Mouse (Mus musculus) limb, embryonic 15.5 days (tissue): ENCODE measurements around the gene Bloc1s3. TPM values are rescaled to one million over a fixed set of nuclear protein-coding genes. Genes with fewer than 3 reads are reported as not detected.
"Not testable (repeated sequence)": the region's sequence is repeated elsewhere in the genome, so short reads cannot be mapped to it uniquely, and the experiment has no call there.

Experiments
- ATAC-seq: fragments of 200-750 bp; cut with Nextera tagmentation; 2 replicates; pipeline ENCODE4 v1.8.0; 2017; ENCODE audit warnings: low read depth, moderate TSS enrichment; ENCODE audit not compliant: insufficient number of reproducible peaks, low FRiP score, low TSS enrichment
- H3K27ac ChIP-seq: fragments of 300-500 bp; sonication (generic); 2 replicates; pipeline ENCODE4 v1.5.1; 2015; ENCODE audit warnings: moderate library complexity, mild to moderate bottlenecking, inconsistent platforms
- H3K27me3 ChIP-seq: fragments of 300-500 bp; sonication (generic); 2 replicates; pipeline ENCODE4 v1.6.1; 2015; ENCODE audit warnings: inconsistent platforms
- H3K36me3 ChIP-seq: fragments of 300-500 bp; sonication (generic); 2 replicates; pipeline ENCODE4 v1.6.1; 2015; ENCODE audit warnings: inconsistent platforms
- H3K4me1 ChIP-seq: fragments of 300-500 bp; sonication (generic); 2 replicates; pipeline ENCODE4 v1.6.1; 2015; ENCODE audit warnings: inconsistent platforms
- H3K4me2 ChIP-seq: fragments of 300-500 bp; sonication (generic); 2 replicates; pipeline ENCODE4 v1.6.1; 2015; ENCODE audit warnings: mild to moderate bottlenecking, inconsistent platforms
- H3K4me3 ChIP-seq: fragments of 300-500 bp; sonication (generic); 2 replicates; pipeline ENCODE4 v1.5.1; 2015; ENCODE audit warnings: mild to moderate bottlenecking, inconsistent platforms
- H3K9ac ChIP-seq: fragments of 300-500 bp; sonication (generic); 2 replicates; pipeline ENCODE4 v1.6.1; 2015; ENCODE audit warnings: inconsistent platforms
- H3K9me3 ChIP-seq: fragments of 300-500 bp; sonication (generic); 2 replicates; pipeline ENCODE4 v1.6.1; 2016; ENCODE audit warnings: inconsistent platforms
- WGBS: fragments of 180-500 bp; shearing (Covaris S2); methylation state at CpG from one replicate; pipeline ENCODE4 v1.1.7; 2015; 5-methylcytosine and 5-hydroxymethylcytosine counted together
- polyA plus RNA-seq: library from polyadenylated mRNA; unstranded; fragments of >200 nt; fragmentation: Nextera tagmentation; extraction: Ambion mirVana; gene quantifications from 2 replicates; pipeline ENCODE4 v1.2.1, GENCODE M21; 2015

Gene Bloc1s3
- polyA plus RNA-seq, 1 experiment from 2014 or later, result 2.0 TPM

- not testable (repeated sequence) for H3K9me3 ChIP-seq, H3K27ac ChIP-seq, H3K9ac ChIP-seq, ATAC-seq, H3K4me2 ChIP-seq, H3K27me3 ChIP-seq, H3K36me3 ChIP-seq, H3K4me3 ChIP-seq
- H3K4me1 ChIP-seq, result peaks cover 23% of the 10 kb centered on the region
- 81% methylated on average over 7 of the region's 7 CpGs for WGBS
These were observed 3.8 kb upstream of the Bloc1s3 start for GRCm38 (mm10) chr7:19511934-19512333.

GRCm38 (mm10) chr7:19509786-19510185 is 1.6 kb upstream of the Bloc1s3 start:
- H3K9me3 ChIP-seq, result no peaks in the 10 kb centered on the region
- H3K4me2 ChIP-seq, result peak overlapping the region; percentile 64; the same call in 1 of the 2 replicates
- H3K27ac ChIP-seq, result no peak overlapping the region
- 90% methylated on average over 7 of the region's 7 CpGs for WGBS
- H3K4me3 ChIP-seq, result peak overlapping the region; percentile 58; the same call in 1 of the 2 replicates
- no peak overlapping the region for H3K9ac ChIP-seq
- H3K36me3 ChIP-seq, result no peaks in the 10 kb centered on the region
- H3K27me3 ChIP-seq, result no peaks in the 10 kb centered on the region
- peaks cover 28% of the 10 kb centered on the region for H3K4me1 ChIP-seq
- no peak for ATAC-seq

GRCm38 (mm10) chr7:19508924-19509568 is 879 bp upstream of the Bloc1s3 start:
- Histone ChIP-seq H3K4me3 (peak overlapping the region; percentile 58), H3K4me1 (peaks cover 26% of the 10 kb centered on the region), H3K27me3 (no peaks in the 10 kb centered on the region), H3K9ac (peak overlapping the region; percentile 60), H3K36me3 (no peaks in the 10 kb centered on the region), H3K4me2 (peak overlapping the region; percentile 64), H3K27ac (no peak overlapping the region), H3K9me3 (no peaks in the 10 kb centered on the region)
- ATAC-seq, result no peak; the same call in 1 of the 2 replicates
- 6% methylated on average over 15 of the region's 15 CpGs for WGBS

GRCm38 (mm10) chr7:19507612-19507981 is 570 bp downstream of the Bloc1s3 start:
- Histone ChIP-seq H3K9ac (peak overlapping the region; percentile 56; the same call in 1 of the 2 replicates), H3K36me3 (no peaks in the 10 kb centered on the region), H3K9me3 (no peaks in the 10 kb centered on the region), H3K4me2 (peak overlapping the region; percentile 89), H3K4me1 (peaks cover 26% of the 10 kb centered on the region), H3K27me3 (no peaks in the 10 kb centered on the region), H3K4me3 (peak overlapping the region; percentile 58), H3K27ac (0 out of 2 replicates have a peak overlapping the region, but pooled peaks have one; percentile 78)
- WGBS, result 2% methylated on average over 18 of the region's 18 CpGs
- ATAC-seq, result no peak

- H3K9me3 ChIP-seq, result no peaks in the 10 kb centered on the region
- H3K4me3 ChIP-seq, result peak overlapping the region; percentile 58
- no peak for ATAC-seq
- H3K9ac ChIP-seq, result peak overlapping the region; percentile 54
- H3K36me3 ChIP-seq, result no peaks in the 10 kb centered on the region
- no peaks in the 10 kb centered on the region for H3K27me3 ChIP-seq
- WGBS, result under 1% methylated on average over 70 of the region's 71 CpGs
- no peak overlapping the region for H3K27ac ChIP-seq
- peak overlapping the region; percentile 89 for H3K4me2 ChIP-seq
- H3K4me1 ChIP-seq, result peaks cover 26% of the 10 kb centered on the region
These were observed 1.1 kb downstream of the Bloc1s3 start for GRCm38 (mm10) chr7:19506969-19507611.

GRCm38 (mm10) chr7:19506326-19506725 is 1.8 kb downstream of the Bloc1s3 start:
- WGBS, result 33% methylated on average over 6 of the region's 6 CpGs
- H3K4me2 ChIP-seq, result peak overlapping the region; percentile 89; the same call in 1 of the 2 replicates
- H3K27me3 ChIP-seq, result no peaks in the 10 kb centered on the region
- no peaks in the 10 kb centered on the region for H3K36me3 ChIP-seq
- H3K27ac ChIP-seq, result no peak overlapping the region
- H3K4me3 ChIP-seq, result peak overlapping the region; percentile 58
- H3K4me1 ChIP-seq, result peaks cover 26% of the 10 kb centered on the region
- no peak for ATAC-seq
- no peaks in the 10 kb centered on the region for H3K9me3 ChIP-seq
- no peak overlapping the region for H3K9ac ChIP-seq

GRCm38 (mm10) chr7:19503481-19504068 is 4.6 kb downstream of the Bloc1s3 start:
- ATAC-seq, result no peak
- Histone ChIP-seq H3K4me2 (no peak overlapping the region), H3K9me3 (no peaks in the 10 kb centered on the region), H3K4me3 (no peak overlapping the region), H3K9ac (no peak overlapping the region), H3K4me1 (peaks cover 20% of the 10 kb centered on the region), H3K27me3 (no peaks in the 10 kb centered on the region), H3K27ac (no peak overlapping the region), H3K36me3 (no peaks in the 10 kb centered on the region)
- 31% methylated on average over 5 of the region's 5 CpGs for WGBS

GRCm38 (mm10) chr7:19501658-19502057 is 6.5 kb downstream of the Bloc1s3 start:
- Histone ChIP-seq H3K9me3 (no peaks in the 10 kb centered on the region), H3K4me3 (no peak overlapping the region), H3K27me3 (no peaks in the 10 kb centered on the region), H3K36me3 (no peaks in the 10 kb centered on the region), H3K27ac (no peak overlapping the region), H3K4me2 (no peak overlapping the region), H3K4me1 (peaks cover 8% of the 10 kb centered on the region), H3K9ac (no peak overlapping the region)
- no peak for ATAC-seq
- 76% methylated on average over 4 of the region's 4 CpGs for WGBS

- 70% methylated on average over 12 of the region's 12 CpGs for WGBS
- Histone ChIP-seq H3K4me1 (peaks cover 11% of the 10 kb centered on the region; the same call in 1 of the 2 replicates), H3K4me2 (no peak overlapping the region), H3K27ac (no peak overlapping the region), H3K27me3 (no peaks in the 10 kb centered on the region), H3K4me3 (no peak overlapping the region), H3K9me3 (no peaks in the 10 kb centered on the region), H3K9ac (no peak overlapping the region), H3K36me3 (no peaks in the 10 kb centered on the region)
- ATAC-seq, result no peak
These were observed 7.5 kb downstream of the Bloc1s3 start for GRCm38 (mm10) chr7:19500420-19501363.

GRCm38 (mm10) chr7:19498326-19498725 is 9.8 kb downstream of the Bloc1s3 start:
- Histone ChIP-seq H3K9ac (no peak overlapping the region), H3K36me3 (no peaks in the 10 kb centered on the region), H3K27ac (no peak overlapping the region), H3K4me3 (no peak overlapping the region), H3K4me1 (peaks cover 18% of the 10 kb centered on the region; the same call in 1 of the 2 replicates), H3K27me3 (no peaks in the 10 kb centered on the region), H3K4me2 (no peak overlapping the region), H3K9me3 (no peaks in the 10 kb centered on the region)
- ATAC-seq, result no peak
- 71% methylated on average over 4 of the region's 4 CpGs for WGBS

GRCm38 (mm10) chr7:19496214-19496555 is 12.0 kb downstream of the Bloc1s3 start:
- H3K4me2 ChIP-seq, result no peak overlapping the region
- ATAC-seq, result no peak
- H3K9ac ChIP-seq, result no peak overlapping the region
- no peaks in the 10 kb centered on the region for H3K9me3 ChIP-seq
- WGBS, result 76% methylated on average over 5 of the region's 5 CpGs
- H3K36me3 ChIP-seq, result no peaks in the 10 kb centered on the region
- no peak overlapping the region for H3K27ac ChIP-seq
- H3K4me1 ChIP-seq, result peaks cover 23% of the 10 kb centered on the region
- peaks cover 12% of the 10 kb centered on the region for H3K27me3 ChIP-seq
- H3K4me3 ChIP-seq, result no peak overlapping the region
